13 mouse cellular contexts compared by ENCODE assay signal in genomic region chr11:35840806-35841205, GRCm38 (mm10). TPM values are rescaled to one million over a fixed set of nuclear protein-coding genes. Genes with fewer than 3 reads are reported as not detected.
"Had no signal": no experiment of that assay in that cellular context is flagged by ENCODE, and none has a peak within 500 bp of the region (broad histone marks: within the 10 kb centered on the region; RNA-seq: fewer than 3 reads in every experiment).

No protein-coding gene starts in this region.

RNA-seq across cellular contexts. Expression of gene Fbll1, which starts 42.1 kb away (rescaled TPM):
- total RNA-seq: heart, postnatal 10 days; heart, postnatal 14 days; heart, postnatal 25 days; heart, postnatal 36 days; heart, postnatal 4 days had no signal
- polyA plus RNA-seq: heart, embryonic 13.5 days; heart, embryonic 15.5 days; heart, embryonic 16.5 days; heart, postnatal 0 days; inflammation-experienced regulatory T-cells, adult 6 months; kidney, embryonic 14.5 days; kidney, embryonic 16.5 days; kidney, postnatal 0 days had no signal
